Mouse (Mus musculus): ENCODE data around the gene Epha3.

DNA sequence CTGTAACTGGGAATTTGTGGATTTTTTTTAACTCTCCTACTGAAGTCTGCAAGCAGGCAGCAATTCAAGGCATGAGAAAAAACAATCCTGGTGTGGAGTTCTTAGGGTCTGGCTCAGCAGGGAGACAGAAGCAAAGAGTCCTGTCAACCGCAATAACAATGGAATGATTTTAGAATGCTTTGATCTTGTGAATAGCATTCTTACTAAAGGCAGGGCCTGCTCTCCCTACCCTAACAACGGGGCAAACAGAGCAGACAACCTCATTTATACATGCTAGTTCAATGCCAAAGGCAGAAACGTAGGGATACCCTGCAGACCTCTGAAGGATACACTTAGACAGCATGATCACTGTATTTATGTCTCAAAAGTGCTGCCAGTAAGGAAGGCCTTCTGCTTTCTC lies 110.9 kb downstream of the Epha3 start:
- TF ChIP-seq CTCF (IDR thresholded peaks at IDR 0.05; ENCODE audit: control insufficient read depth, insufficient read depth, insufficient replicate concordance, low read depth, low read length): no peak
- no peak for TF ChIP-seq POLR2A (IDR thresholded peaks at IDR 0.05; ENCODE audit: control insufficient read depth, low read depth, low read length)

Data from testis, adult 2 months (tissue).